Mouse (Mus musculus): ENCODE results near the gene Il7r.

The Il7r gene

GRCm38 (mm10) chr15:9472167-9472566, 57.8 kb downstream of the Il7r start:
- in situ Hi-C loops (cut with MseI, MboI): loop anchor here in 1 of 2 experiments (25.0 kb wide), 1 partner anchor 840 kb away; no protein-coding TSS in a partner anchor

- in situ Hi-C loops (cut with MseI, MboI): loop anchor here in 1 of 2 experiments (25.0 kb wide), 1 partner anchor 841 kb away; no protein-coding TSS in a partner anchor
Measured at GRCm38 (mm10) chr15:9471053-9471685, 58.8 kb downstream of the Il7r start.

GRCm38 (mm10) chr15:9464039-9464438, 65.9 kb downstream of the Il7r start:
- in situ Hi-C loops (cut with MseI, MboI): loop anchor here in 1 of 2 experiments (25.0 kb wide), 1 partner anchor 848 kb away; no protein-coding TSS in a partner anchor

- in situ Hi-C loops (cut with MseI, MboI): loop anchor here in 1 of 2 experiments (25.0 kb wide), 1 partner anchor 849 kb away; no protein-coding TSS in a partner anchor
Measured at GRCm38 (mm10) chr15:9463521-9464027, 66.4 kb downstream of the Il7r start.
